Mouse (Mus musculus): ENCODE data around the gene Zbtb1. TPM values are rescaled to one million over a fixed set of nuclear protein-coding genes. Genes with fewer than 3 reads are reported as not detected.
A peak's percentile ranks its signal among the peaks of the same experiment; 100 is the strongest.

The Zbtb1 gene
- polyA plus RNA-seq (2014; fragmentation: Nextera tagmentation; extraction: Ambion mirVana), result 7.7 and 7.9 TPM in 2 replicates

DNA sequence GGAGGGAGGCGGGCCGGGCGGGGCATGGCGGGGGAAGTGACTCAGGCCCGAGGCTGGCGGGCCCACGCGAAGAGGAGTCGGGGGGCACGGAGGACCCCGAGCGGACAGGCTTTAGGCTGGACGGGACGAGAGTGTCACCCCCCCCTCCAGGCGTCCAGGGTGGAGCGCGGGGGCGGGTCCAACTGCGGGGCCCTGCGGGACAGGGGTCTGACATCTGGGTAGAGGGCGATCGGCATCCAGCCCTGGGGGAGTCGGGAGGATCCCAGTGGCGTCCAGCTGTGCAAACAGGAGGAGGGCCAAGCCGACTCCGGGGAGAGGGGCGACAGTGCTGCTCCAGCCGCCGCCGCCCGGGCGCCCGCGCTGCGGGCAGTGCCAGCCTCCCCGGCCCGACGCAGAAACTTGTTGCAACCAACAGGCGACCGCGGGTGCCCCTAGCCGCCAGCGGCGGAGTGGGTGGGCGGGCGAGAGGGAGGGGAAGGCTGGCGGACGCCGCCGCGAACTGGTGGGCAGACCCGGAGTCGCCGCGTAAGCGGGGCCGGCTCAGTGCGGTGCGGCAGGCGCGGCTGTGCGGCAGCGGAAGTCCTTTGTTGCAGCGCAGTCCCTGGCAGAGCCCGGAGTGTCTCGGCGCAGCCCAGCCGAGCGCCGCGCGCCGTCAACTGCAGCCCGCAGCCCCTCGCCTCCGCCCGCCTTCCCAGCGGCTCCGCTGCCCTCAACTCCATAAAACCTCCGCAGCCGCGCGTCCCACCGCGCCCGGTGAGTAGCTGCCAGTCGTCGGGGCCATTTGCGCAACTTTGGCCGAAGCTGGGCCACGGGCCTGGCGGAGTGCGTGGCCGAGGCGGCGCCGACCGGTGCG lies at the start of gene Zbtb1:
Zbtb1 (plus strand) TSS at position 289 of the 853 bp plus-strand sequence.
- peaks cover 32% of the 10 kb centered on the region for H3K4me1 ChIP-seq (ENCODE audit: control insufficient read depth, insufficient read depth, low read length)
- ATAC-seq (ENCODE audit: insufficient read depth, low FRiP score, low TSS enrichment) (peak; percentile 62), DNase-seq (ENCODE audit: low spot score) (peak; percentile 83)
- peak within 1 kb of the TSS; percentile 98 for H3K27ac ChIP-seq (ENCODE audit: low read depth, low read length)
- peak within 1 kb of the TSS; percentile 99 for H3K9ac ChIP-seq (ENCODE audit: low read length)
- H3K36me3 ChIP-seq (ENCODE audit: control insufficient read depth, insufficient read depth, low read length), result no peaks in the 10 kb centered on the region
- H3K4me3 ChIP-seq (ENCODE audit: low read depth, low read length), result peak within 1 kb of the TSS; percentile 86
- WGBS, result under 1% methylated on average over 78 of the region's 99 CpGs
- no peaks in the 10 kb centered on the region for H3K27me3 ChIP-seq (ENCODE audit: control insufficient read depth, insufficient read depth, low read length)
- H3K9me3 ChIP-seq (ENCODE audit: control insufficient read depth, low read length), result no peaks in the 10 kb centered on the region
- H3K4me2 ChIP-seq (ENCODE audit: low read depth), result peak within 1 kb of the TSS; percentile 89

DNA sequence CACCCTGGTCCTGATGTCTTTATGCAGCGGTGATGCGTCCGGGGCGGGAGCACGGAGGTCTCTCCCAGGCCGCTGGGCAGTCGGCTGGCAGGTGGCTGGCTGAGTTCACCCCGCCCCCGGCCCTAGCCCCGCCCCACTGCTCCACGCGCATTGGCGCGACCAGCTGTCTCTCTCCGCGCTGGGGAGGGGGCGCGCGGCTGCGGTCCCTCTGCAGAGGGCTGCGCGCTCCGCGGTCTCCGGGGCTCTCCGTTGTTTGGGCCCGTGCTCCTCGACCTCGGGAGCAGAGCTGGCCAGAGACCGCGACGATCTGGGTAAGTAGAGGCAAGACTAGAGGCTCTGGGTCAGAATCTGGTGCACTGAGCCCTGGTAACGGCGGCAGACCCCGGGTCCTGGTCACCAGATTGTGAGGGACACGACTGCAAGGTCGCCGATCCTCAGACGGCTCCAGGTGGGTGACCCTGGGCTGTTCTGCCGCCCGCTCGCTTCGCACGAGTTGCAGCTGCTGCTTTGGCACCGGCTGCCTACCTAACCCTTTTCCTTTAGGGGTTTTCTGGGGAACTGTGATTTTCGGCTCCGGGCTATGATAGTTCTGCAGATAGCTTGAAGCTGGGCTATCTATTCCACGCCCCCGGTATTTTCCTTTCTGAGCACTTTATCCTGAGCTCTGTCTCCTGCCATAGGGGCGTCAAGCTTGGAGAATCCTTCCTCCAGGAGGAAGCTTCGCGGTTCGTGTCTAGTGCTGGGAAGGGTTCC lies 45.2 kb upstream of the Zbtb1 start, which contains the start of gene Akap5:
Akap5 (plus strand) TSS at position 213 of the 753 bp plus-strand sequence.
- peak within 1 kb of the TSS; percentile 89 for H3K4me2 ChIP-seq (ENCODE audit: low read depth)
- 0 out of 2 replicates have a peak, but pooled peaks cover 3% of the 10 kb centered on the region for H3K27me3 ChIP-seq (ENCODE audit: control insufficient read depth, insufficient read depth, low read length)
- H3K9ac ChIP-seq (ENCODE audit: low read length), result peak within 1 kb of the TSS; percentile 78
- ATAC-seq (ENCODE audit: insufficient read depth, low FRiP score, low TSS enrichment) (peak; percentile 98), DNase-seq (ENCODE audit: low spot score) (peak; percentile 88)
- H3K4me1 ChIP-seq (ENCODE audit: control insufficient read depth, insufficient read depth, low read length), result no peaks in the 10 kb centered on the region
- H3K4me3 ChIP-seq (ENCODE audit: low read depth, low read length), result peak within 1 kb of the TSS; percentile 58
- 2% methylated on average over 53 of the region's 53 CpGs for whole genome bisulfite sequencing
- no peak within 1 kb of the TSS for H3K27ac ChIP-seq (ENCODE audit: low read depth, low read length)
- no peaks in the 10 kb centered on the region for H3K9me3 ChIP-seq (ENCODE audit: control insufficient read depth, low read length)
- H3K36me3 ChIP-seq (ENCODE audit: control insufficient read depth, insufficient read depth, low read length), result no peaks in the 10 kb centered on the region

DNA sequence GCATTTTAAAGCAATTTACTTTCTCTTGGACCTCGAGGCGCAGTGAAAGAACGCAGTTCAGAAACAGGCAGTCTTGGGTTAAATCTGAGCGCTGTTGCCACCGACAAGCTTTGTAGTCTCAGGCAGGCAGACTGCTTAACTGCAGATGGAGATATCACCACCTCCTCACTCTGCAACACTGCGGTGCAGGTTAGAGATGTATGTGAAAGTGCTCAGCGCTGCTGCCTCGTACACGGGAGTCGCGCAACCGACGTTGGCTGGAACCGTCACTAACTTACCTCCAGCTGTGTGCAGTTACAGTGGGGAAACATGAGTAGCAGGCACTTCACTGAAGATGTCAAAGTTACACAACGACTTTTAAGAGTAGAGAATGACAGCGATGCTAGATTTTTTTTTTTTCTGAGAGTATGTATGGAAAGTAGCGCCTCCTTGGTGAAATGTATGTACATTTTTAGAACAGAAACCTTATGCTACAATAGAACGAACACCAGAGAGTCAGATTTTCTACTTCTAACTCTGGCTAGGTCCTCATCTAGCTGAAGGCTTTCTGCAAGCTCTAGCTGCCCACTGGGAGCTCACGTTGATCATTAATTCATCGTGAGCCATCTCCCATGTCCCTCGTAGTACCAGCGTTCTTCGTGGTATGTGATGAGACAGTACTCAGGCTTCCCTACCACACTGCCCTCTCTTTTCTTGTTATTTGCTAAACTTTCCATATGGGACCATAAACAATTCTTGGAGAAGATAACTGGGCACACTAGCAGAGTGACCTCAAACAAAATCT lies 43.4 kb upstream of the Zbtb1 start:
- H3K27ac ChIP-seq (ENCODE audit: low read depth, low read length), result no peak overlapping the region
- H3K4me2 ChIP-seq (ENCODE audit: low read depth), result no peak overlapping the region
- no peak for DNase-seq (ENCODE audit: low spot score)
- H3K4me1 ChIP-seq (ENCODE audit: control insufficient read depth, insufficient read depth, low read length), result no peaks in the 10 kb centered on the region
- H3K9me3 ChIP-seq (ENCODE audit: control insufficient read depth, low read length), result no peaks in the 10 kb centered on the region
- no peaks in the 10 kb centered on the region for H3K36me3 ChIP-seq (ENCODE audit: control insufficient read depth, insufficient read depth, low read length)
- no peak overlapping the region for H3K4me3 ChIP-seq (ENCODE audit: low read depth, low read length)
- no peak overlapping the region for H3K9ac ChIP-seq (ENCODE audit: low read length)
- 0 out of 2 replicates have a peak, but pooled peaks cover 3% of the 10 kb centered on the region for H3K27me3 ChIP-seq (ENCODE audit: control insufficient read depth, insufficient read depth, low read length)
- no peak for ATAC-seq (ENCODE audit: insufficient read depth, low FRiP score, low TSS enrichment)
- WGBS, result 89% methylated on average over 23 of the region's 23 CpGs

DNA sequence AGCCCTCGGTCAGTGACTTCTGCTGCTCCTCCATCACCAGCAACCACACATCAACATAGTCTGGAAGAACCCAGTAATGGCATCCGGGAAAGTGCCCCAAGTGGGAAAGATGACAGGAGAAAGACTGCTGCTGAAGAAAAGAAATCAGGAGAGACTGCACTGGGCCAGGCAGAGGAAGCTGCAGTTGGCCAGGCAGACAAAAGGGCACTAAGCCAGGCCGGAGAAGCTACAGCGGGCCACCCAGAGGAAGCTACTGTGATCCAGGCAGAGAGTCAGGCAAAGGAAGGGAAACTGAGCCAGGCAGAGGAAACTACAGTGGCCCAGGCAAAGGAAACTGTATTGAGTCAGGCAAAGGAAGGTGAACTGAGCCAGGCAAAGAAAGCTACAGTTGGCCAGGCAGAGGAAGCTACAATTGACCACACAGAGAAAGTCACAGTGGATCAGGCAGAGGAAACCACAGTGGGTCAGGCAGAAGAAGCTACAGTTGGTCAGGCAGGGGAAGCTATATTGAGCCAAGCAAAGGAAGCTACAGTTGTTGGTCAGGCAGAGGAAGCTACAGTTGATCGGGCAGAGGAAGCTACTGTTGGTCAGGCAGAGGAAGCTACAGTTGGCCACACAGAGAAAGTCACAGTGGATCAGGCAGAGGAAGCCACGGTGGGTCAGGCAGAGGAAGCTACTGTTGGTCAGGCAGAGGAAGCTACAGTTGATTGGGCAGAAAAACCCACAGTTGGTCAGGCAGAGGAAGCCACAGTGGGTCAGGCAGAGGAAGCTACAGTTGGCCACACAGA lies 41.3 kb upstream of the Zbtb1 start:
- Histone ChIP-seq H3K27ac (ENCODE audit: low read depth, low read length) (no peak overlapping the region), H3K9me3 (ENCODE audit: control insufficient read depth, low read length) (no peaks in the 10 kb centered on the region), H3K4me1 (ENCODE audit: control insufficient read depth, insufficient read depth, low read length) (no peaks in the 10 kb centered on the region), H3K36me3 (ENCODE audit: control insufficient read depth, insufficient read depth, low read length) (no peaks in the 10 kb centered on the region), H3K4me2 (ENCODE audit: low read depth) (no peak overlapping the region), H3K27me3 (ENCODE audit: control insufficient read depth, insufficient read depth, low read length) (0 out of 2 replicates have a peak, but pooled peaks cover 3% of the 10 kb centered on the region), H3K9ac (ENCODE audit: low read length) (no peak overlapping the region), H3K4me3 (ENCODE audit: low read depth, low read length) (no peak overlapping the region)
- DNase-seq (ENCODE audit: low spot score), result no peak
- WGBS, result 90% methylated on average over 6 of the region's 6 CpGs
- no peak for ATAC-seq (ENCODE audit: insufficient read depth, low FRiP score, low TSS enrichment)

DNA sequence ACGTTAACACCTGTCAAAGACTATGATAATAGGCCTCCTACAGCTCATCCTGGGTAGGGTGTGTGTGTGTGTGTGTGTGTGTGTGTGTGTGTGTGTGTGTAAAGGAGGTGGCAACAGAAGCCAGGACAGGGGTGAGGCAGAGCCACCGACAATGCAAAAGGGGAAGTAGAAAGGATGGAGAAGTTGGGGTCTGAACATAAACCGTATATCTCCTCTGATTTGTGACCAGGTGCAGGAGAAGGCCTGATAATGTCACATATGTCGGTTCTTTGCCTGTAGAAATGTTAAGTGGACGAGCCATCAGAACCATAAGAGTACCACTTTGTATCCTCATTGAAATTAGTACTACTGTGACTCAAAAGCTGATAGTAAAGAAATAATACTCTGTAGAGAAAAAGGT lies 36.4 kb upstream of the Zbtb1 start:
- Histone ChIP-seq H3K4me2 (ENCODE audit: low read depth) (no peak overlapping the region), H3K4me3 (ENCODE audit: low read depth, low read length) (no peak overlapping the region), H3K9ac (ENCODE audit: low read length) (no peak overlapping the region), H3K27ac (ENCODE audit: low read depth, low read length) (no peak overlapping the region), H3K9me3 (ENCODE audit: control insufficient read depth, low read length) (no peaks in the 10 kb centered on the region), H3K27me3 (ENCODE audit: control insufficient read depth, insufficient read depth, low read length) (no peaks in the 10 kb centered on the region), H3K4me1 (ENCODE audit: control insufficient read depth, insufficient read depth, low read length) (no peaks in the 10 kb centered on the region), H3K36me3 (ENCODE audit: control insufficient read depth, insufficient read depth, low read length) (no peaks in the 10 kb centered on the region)
- 93% methylated on average over 5 of the region's 5 CpGs for WGBS
- no peak for ATAC-seq (ENCODE audit: insufficient read depth, low FRiP score, low TSS enrichment)
- no peak for DNase-seq (ENCODE audit: low spot score)

DNA sequence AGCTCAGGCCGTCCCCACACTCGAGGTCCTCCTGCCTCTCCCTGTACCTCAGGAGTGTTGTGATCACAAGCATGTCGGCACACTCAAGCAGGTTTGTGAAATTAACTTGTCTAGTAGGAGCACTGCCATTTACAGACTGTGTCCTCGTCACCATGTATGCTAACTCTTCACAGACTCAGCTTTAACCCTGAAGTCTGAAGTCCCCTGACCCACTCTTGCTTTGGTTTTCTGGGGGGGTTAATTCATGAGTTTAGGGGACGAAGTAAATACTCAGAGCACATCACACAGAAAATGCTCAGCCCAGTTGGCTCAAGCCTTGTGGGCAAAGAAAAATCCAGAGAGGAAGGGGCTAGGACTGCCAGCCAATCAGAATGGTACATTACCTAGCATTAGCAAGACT lies 34.4 kb upstream of the Zbtb1 start:
- ATAC-seq (ENCODE audit: insufficient read depth, low FRiP score, low TSS enrichment), result no peak
- no peaks in the 10 kb centered on the region for H3K36me3 ChIP-seq (ENCODE audit: control insufficient read depth, insufficient read depth, low read length)
- H3K27ac ChIP-seq (ENCODE audit: low read depth, low read length), result no peak overlapping the region
- WGBS, result 85% methylated on average over 5 of the region's 5 CpGs
- H3K4me2 ChIP-seq (ENCODE audit: low read depth), result no peak overlapping the region
- no peaks in the 10 kb centered on the region for H3K27me3 ChIP-seq (ENCODE audit: control insufficient read depth, insufficient read depth, low read length)
- no peaks in the 10 kb centered on the region for H3K9me3 ChIP-seq (ENCODE audit: control insufficient read depth, low read length)
- H3K4me3 ChIP-seq (ENCODE audit: low read depth, low read length), result no peak overlapping the region
- no peaks in the 10 kb centered on the region for H3K4me1 ChIP-seq (ENCODE audit: control insufficient read depth, insufficient read depth, low read length)
- DNase-seq (ENCODE audit: low spot score), result no peak
- no peak overlapping the region for H3K9ac ChIP-seq (ENCODE audit: low read length)

DNA sequence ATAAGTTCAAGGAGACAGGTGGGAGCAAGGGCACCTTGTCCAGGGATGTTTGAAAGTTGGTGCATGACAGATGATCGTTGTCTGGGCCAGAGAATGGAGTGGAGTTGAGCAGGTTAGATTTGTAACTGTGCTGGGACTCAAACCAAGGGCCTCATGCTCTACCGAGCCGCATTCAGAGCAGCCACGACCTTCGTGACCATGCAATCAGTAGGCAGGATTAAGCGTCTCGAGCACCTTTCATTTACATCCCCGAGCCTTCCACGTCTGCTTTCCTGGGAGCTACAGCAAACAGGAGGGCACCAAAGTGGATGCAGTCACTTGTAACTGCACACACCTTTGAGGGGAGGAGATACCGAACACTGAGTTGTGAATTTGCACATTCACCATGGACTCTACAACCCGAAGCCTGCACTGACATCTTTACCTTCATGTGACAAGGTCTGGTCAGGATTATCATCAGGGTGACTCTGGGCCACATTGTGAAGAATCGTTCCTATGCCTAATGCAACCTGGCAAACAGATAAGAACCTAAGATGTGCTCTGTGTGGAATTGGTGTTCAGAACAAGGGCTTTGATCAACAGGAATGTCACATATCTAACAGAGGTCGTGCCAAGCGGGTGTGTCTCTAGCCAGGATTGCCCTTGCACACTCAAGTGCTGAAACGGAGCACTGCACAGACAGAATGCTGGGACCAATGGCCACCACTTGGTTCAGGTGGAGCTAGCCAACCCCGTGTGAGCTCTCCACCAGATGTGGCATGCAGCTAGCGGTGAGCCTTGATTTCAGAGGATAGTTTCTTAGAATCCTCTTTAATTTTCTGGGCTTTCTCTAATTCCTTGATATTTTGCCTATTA lies 33.7 kb upstream of the Zbtb1 start:
- H3K36me3 ChIP-seq (ENCODE audit: control insufficient read depth, insufficient read depth, low read length), result no peaks in the 10 kb centered on the region
- H3K9ac ChIP-seq (ENCODE audit: low read length), result no peak overlapping the region
- H3K27me3 ChIP-seq (ENCODE audit: control insufficient read depth, insufficient read depth, low read length), result no peaks in the 10 kb centered on the region
- ATAC-seq (ENCODE audit: insufficient read depth, low FRiP score, low TSS enrichment) (no peak), DNase-seq (ENCODE audit: low spot score) (no peak)
- 86% methylated on average over 17 of the region's 17 CpGs for WGBS
- no peak overlapping the region for H3K4me2 ChIP-seq (ENCODE audit: low read depth)
- H3K4me3 ChIP-seq (ENCODE audit: low read depth, low read length), result no peak overlapping the region
- H3K27ac ChIP-seq (ENCODE audit: low read depth, low read length), result no peak overlapping the region
- H3K4me1 ChIP-seq (ENCODE audit: control insufficient read depth, insufficient read depth, low read length), result no peaks in the 10 kb centered on the region
- no peaks in the 10 kb centered on the region for H3K9me3 ChIP-seq (ENCODE audit: control insufficient read depth, low read length)

All from neural tube, embryonic 11.5 days (tissue).